Mouse (Mus musculus) stomach, postnatal 0 days (tissue): ENCODE results near the gene Il1r2. TPM values are rescaled to one million over a fixed set of nuclear protein-coding genes. Genes with fewer than 3 reads are reported as not detected.

Source experiments
- ATAC-seq: fragments of 200-750 bp; cut with Nextera tagmentation; 2 replicates; pipeline ENCODE4 v1.8.0; 2017; ENCODE audit not compliant: low FRiP score, low TSS enrichment
- DNase-seq: peaks from one replicate; pipeline ENCODE4 v3.0.0-alpha.2; 2016; ENCODE audit warnings: low spot score
- H3K27ac ChIP-seq: fragments of 300-500 bp; sonication (generic); replicated peaks from 2 replicates; pipeline ENCODE4 v1.5.1; 2014; ENCODE audit warnings: mild to moderate bottlenecking, control low read depth
- H3K27me3 ChIP-seq: fragments of 300-500 bp; sonication (generic); 2 replicates; pipeline ENCODE4 v1.6.1; 2014; ENCODE audit warnings: low read length; ENCODE audit not compliant: control insufficient read depth, insufficient read depth
- H3K36me3 ChIP-seq: fragments of 300-500 bp; sonication (generic); 2 replicates; pipeline ENCODE4 v1.6.1; 2014; ENCODE audit warnings: low read length, mixed read lengths; ENCODE audit not compliant: control insufficient read depth, insufficient read depth
- H3K4me1 ChIP-seq: fragments of 300-500 bp; sonication (generic); replicated peaks from 2 replicates; pipeline ENCODE4 v1.6.1; 2014; ENCODE audit warnings: antibody characterized with exemption; ENCODE audit not compliant: control insufficient read depth, insufficient read depth
- H3K4me2 ChIP-seq: fragments of 300-500 bp; sonication (generic); replicated peaks from 2 replicates; pipeline ENCODE4 v1.6.1; 2014; ENCODE audit warnings: low read depth, mild to moderate bottlenecking, control low read depth, moderate library complexity
- H3K4me3 ChIP-seq: fragments of 300-500 bp; sonication (generic); 2 replicates; pipeline ENCODE4 v1.5.1; 2014; ENCODE audit warnings: low read depth, low read length, control low read depth
- H3K9ac ChIP-seq: fragments of 300-500 bp; sonication (generic); 2 replicates; pipeline ENCODE4 v1.6.1; 2014; ENCODE audit warnings: mild to moderate bottlenecking, low read length, control low read depth, mixed read lengths
- H3K9me3 ChIP-seq: fragments of 300-500 bp; sonication (generic); 2 replicates; pipeline ENCODE4 v1.6.1; 2016; ENCODE audit warnings: low read length; ENCODE audit not compliant: control insufficient read depth
- CTCF ChIP-seq: IDR thresholded peaks from 2 replicates; pipeline ENCODE4 v1.5.1; 2016; ENCODE audit warnings: antibody characterized with exemption, low read depth, mild to moderate bottlenecking, moderate library complexity
- EP300 ChIP-seq: optimal IDR thresholded peaks from 2 replicates; pipeline ENCODE3; 2016; ENCODE audit warnings: antibody characterized with exemption
- WGBS: fragments of 180-500 bp; shearing (Covaris S2); extraction: QIAGEN DNeasy Blood & Tissue Kit; methylation state at CpG from one replicate; pipeline ENCODE4 v1.1.7; 2014; 5-methylcytosine and 5-hydroxymethylcytosine counted together
- polyA plus RNA-seq: library from polyadenylated mRNA; unstranded; fragments of >200 nt; fragmentation: Nextera tagmentation; extraction: Ambion mirVana; gene quantifications from 2 replicates; pipeline ENCODE4 v1.2.1, GENCODE M21; 2015

The Il1r2 gene
- polyA plus RNA-seq, 1 experiment from 2014 or later: 18.7 TPM

- no peak overlapping the region for H3K4me3 ChIP-seq
- H3K9ac ChIP-seq: no peak overlapping the region
- H3K27me3 ChIP-seq: no peaks in the 10 kb centered on the region
- H3K4me1 ChIP-seq: no peaks in the 10 kb centered on the region
- TF ChIP-seq EP300 (no peak), CTCF (no peak)
- H3K27ac ChIP-seq: 0 out of 2 replicates have a peak overlapping the region, but pooled peaks have one; percentile 45
- 39% methylated on average over 4 of the region's 4 CpGs for WGBS
- H3K9me3 ChIP-seq: no peaks in the 10 kb centered on the region
- ATAC-seq (no peak; the same call in 1 of the 2 replicates), DNase-seq (no peak)
- no peaks in the 10 kb centered on the region for H3K36me3 ChIP-seq
- H3K4me2 ChIP-seq: no peak overlapping the region
These were observed 32.8 kb downstream of the Il1r2 start for GRCm38 (mm10) chr1:40106719-40107118.

- no peaks in the 10 kb centered on the region for H3K36me3 ChIP-seq
- H3K9ac ChIP-seq: no peak overlapping the region
- no peak for ATAC-seq
- DNase-seq: no peak
- H3K27me3 ChIP-seq: no peaks in the 10 kb centered on the region
- no peak overlapping the region for H3K4me2 ChIP-seq
- H3K4me3 ChIP-seq: no peak overlapping the region
- WGBS: 69% methylated on average over 5 of the region's 5 CpGs
- H3K27ac ChIP-seq: no peak overlapping the region
- no peaks in the 10 kb centered on the region for H3K9me3 ChIP-seq
- H3K4me1 ChIP-seq: no peaks in the 10 kb centered on the region
- TF ChIP-seq EP300 (no peak), CTCF (no peak)
These were observed 34.3 kb downstream of the Il1r2 start for GRCm38 (mm10) chr1:40107971-40108749.

- DNase-seq (no peak), ATAC-seq (0 out of 2 replicates have a peak, but pooled peaks have one; percentile 42)
- 61% methylated on average over 6 of the region's 6 CpGs for WGBS
- H3K4me1 ChIP-seq: no peaks in the 10 kb centered on the region
- no peak for TF ChIP-seq EP300
- no peaks in the 10 kb centered on the region for H3K9me3 ChIP-seq
- H3K27me3 ChIP-seq: no peaks in the 10 kb centered on the region
- no peak overlapping the region for H3K27ac ChIP-seq
- no peak overlapping the region for H3K9ac ChIP-seq
- no peak overlapping the region for H3K4me3 ChIP-seq
- H3K36me3 ChIP-seq: no peaks in the 10 kb centered on the region
- H3K4me2 ChIP-seq: no peak overlapping the region
These were observed 35.9 kb downstream of the Il1r2 start for GRCm38 (mm10) chr1:40109736-40110135.

- WGBS: 45% methylated on average over 8 of the region's 8 CpGs
- H3K27me3 ChIP-seq: no peaks in the 10 kb centered on the region
- ATAC-seq: no peak
These were observed 41.4 kb downstream of the Il1r2 start for GRCm38 (mm10) chr1:40115271-40115670.

GRCm38 (mm10) chr1:40116422-40116821 is 42.5 kb downstream of the Il1r2 start:
- TF ChIP-seq CTCF (peak; percentile 93), EP300 (no peak)
- Histone ChIP-seq H3K4me3 (no peak overlapping the region), H3K27ac (no peak overlapping the region), H3K4me1 (no peaks in the 10 kb centered on the region), H3K9me3 (no peaks in the 10 kb centered on the region), H3K4me2 (no peak overlapping the region), H3K36me3 (no peaks in the 10 kb centered on the region), H3K9ac (no peak overlapping the region), H3K27me3 (no peaks in the 10 kb centered on the region)
- 2% methylated on average over 7 of the region's 8 CpGs for WGBS
- DNase-seq (peak; percentile 85), ATAC-seq (peak; percentile 83)

More at GRCm38 (mm10) chr1:40115271-40115670, 41.4 kb downstream of the Il1r2 start:
- Histone ChIP-seq H3K9ac (no peak overlapping the region), H3K4me1 (no peaks in the 10 kb centered on the region), H3K9me3 (no peaks in the 10 kb centered on the region), H3K4me2 (no peak overlapping the region), H3K36me3 (no peaks in the 10 kb centered on the region), H3K27ac (no peak overlapping the region), H3K4me3 (no peak overlapping the region)
- TF ChIP-seq EP300 (no peak), CTCF (peak; percentile 90)
- no peak for DNase-seq

- WGBS: 50% methylated on average over 10 of the region's 10 CpGs
- ATAC-seq (no peak), DNase-seq (no peak)
- no peaks in the 10 kb centered on the region for H3K27me3 ChIP-seq
- no peaks in the 10 kb centered on the region for H3K9me3 ChIP-seq
- no peaks in the 10 kb centered on the region for H3K4me1 ChIP-seq
- H3K4me3 ChIP-seq: no peak overlapping the region
- no peak overlapping the region for H3K27ac ChIP-seq
- no peak overlapping the region for H3K9ac ChIP-seq
- H3K4me2 ChIP-seq: no peak overlapping the region
- TF ChIP-seq CTCF (no peak), EP300 (no peak)
- no peaks in the 10 kb centered on the region for H3K36me3 ChIP-seq
These were observed 43.7 kb downstream of the Il1r2 start for GRCm38 (mm10) chr1:40117565-40117964.
